Mouse (Mus musculus): ENCODE data around the gene Ldlrap1.

DNA sequence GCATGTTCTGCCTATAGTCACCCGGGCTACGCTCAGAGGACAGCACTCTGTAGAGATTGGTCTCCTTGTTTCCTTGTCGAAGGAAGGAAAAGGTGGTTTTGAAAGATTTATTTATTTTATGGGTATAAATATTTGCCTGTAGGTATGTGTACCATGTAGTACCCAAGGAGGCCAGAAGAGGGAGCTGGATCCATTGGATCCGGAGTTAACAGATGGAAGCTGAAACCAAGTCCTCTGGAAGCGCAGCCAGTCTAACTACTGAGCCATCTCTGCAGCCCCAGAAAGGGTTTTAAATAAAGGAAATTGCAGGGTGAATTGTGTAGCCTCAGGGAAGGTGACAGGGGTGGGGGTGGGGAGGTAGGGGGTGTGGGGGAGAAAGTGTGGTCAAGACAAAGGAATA is 16.9 kb upstream of the Ldlrap1 start:
- TF ChIP-seq MAX (IDR thresholded peaks at IDR 0.05; ENCODE audit: low read depth) (no peak), CEBPB (IDR thresholded peaks at IDR 0.05; ENCODE audit: insufficient read depth, poor library complexity, severe bottlenecking) (no peak), MYOD1 (IDR thresholded peaks at IDR 0.05; ENCODE audit: control insufficient read depth in 1 of 3, insufficient read length in 2 of 3, low read depth in 2 of 3) (no peak), POLR2AphosphoS2 (IDR thresholded peaks at IDR 0.05; ENCODE audit: insufficient read length, low read depth) (no peak), USF1 (IDR thresholded peaks at IDR 0.05; ENCODE audit: low read depth) (no peak), POLR2A (IDR thresholded peaks at IDR 0.05; ENCODE audit: insufficient read length, low read depth) (no peak)
